Mouse (Mus musculus): ENCODE measurements around the gene Adap1. TPM values are rescaled to one million over a fixed set of nuclear protein-coding genes. Genes with fewer than 3 reads are reported as not detected.

Gene Adap1
- polyA plus RNA-seq, 1 experiment from 2014 or later = 0.69 TPM

DNA sequence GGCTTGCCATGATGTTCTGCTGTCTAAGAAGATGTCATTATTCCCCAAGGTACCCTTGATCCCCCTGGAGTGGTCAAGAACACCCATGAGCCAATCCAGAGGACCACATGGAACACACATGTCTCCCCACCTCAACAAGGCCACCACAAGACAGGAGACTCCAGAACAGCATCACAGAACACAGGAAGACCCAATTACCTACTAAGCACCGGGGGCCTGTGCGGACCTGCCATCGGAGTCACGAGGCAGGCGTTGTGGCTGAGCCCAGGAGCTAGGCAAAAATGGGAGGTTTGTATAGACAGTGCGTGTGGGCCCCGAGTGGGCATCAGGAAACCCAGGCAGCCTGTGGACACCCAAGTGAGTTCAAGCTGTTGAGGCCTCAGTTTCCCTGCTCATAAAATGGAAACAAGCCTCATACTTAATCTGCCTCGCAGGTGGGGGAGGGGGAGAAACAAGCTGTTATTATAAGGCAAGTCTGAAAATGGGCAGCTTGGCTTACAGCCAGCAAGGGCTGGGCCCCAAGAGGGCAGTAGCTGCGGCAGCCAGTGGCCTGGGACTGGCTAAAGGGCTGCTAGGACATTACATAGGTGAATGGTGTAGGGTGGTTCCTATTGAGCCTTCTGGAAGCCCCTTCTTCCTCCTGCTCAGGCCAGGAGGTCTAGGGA, 2.0 kb downstream of the Adap1 start:
- Histone ChIP-seq H3K27ac (replicated peaks; ENCODE audit: low read depth, low read length) (no peak overlapping the region), H3K36me3 (ENCODE audit: control insufficient read depth, insufficient read depth, low read length) (no peaks in the 10 kb centered on the region), H3K9me3 (ENCODE audit: control insufficient read depth, low read length) (no peaks in the 10 kb centered on the region), H3K27me3 (ENCODE audit: control insufficient read depth, insufficient read depth, low read length) (peaks cover 38% of the 10 kb centered on the region), H3K4me3 (ENCODE audit: low read depth, low read length) (no peak overlapping the region), H3K4me2 (ENCODE audit: low read depth, severe bottlenecking) (no peak overlapping the region), H3K4me1 (ENCODE audit: control insufficient read depth, insufficient read depth, low read length) (peaks cover 6% of the 10 kb centered on the region; the same call in 1 of the 2 replicates), H3K9ac (ENCODE audit: low read length) (no peak overlapping the region)
- no peak for ATAC-seq (ENCODE audit: insufficient number of reproducible peaks, low FRiP score, low TSS enrichment, low read depth)
- no peak for DNase-seq (ENCODE audit: low spot score)
- 81% methylated on average over 9 of the region's 9 CpGs for WGBS

- ATAC-seq (ENCODE audit: insufficient number of reproducible peaks, low FRiP score, low TSS enrichment, low read depth) (no peak), DNase-seq (ENCODE audit: low spot score) (no peak)
- H3K4me3 ChIP-seq (ENCODE audit: low read depth, low read length) = no peak overlapping the region
- no peaks in the 10 kb centered on the region for H3K9me3 ChIP-seq (ENCODE audit: control insufficient read depth, low read length)
- H3K4me2 ChIP-seq (ENCODE audit: low read depth, severe bottlenecking) = no peak overlapping the region
- no peak overlapping the region for H3K9ac ChIP-seq (ENCODE audit: low read length)
- peaks cover 6% of the 10 kb centered on the region; the same call in 1 of the 2 replicates for H3K4me1 ChIP-seq (ENCODE audit: control insufficient read depth, insufficient read depth, low read length)
- H3K27me3 ChIP-seq (ENCODE audit: control insufficient read depth, insufficient read depth, low read length) = peaks cover 34% of the 10 kb centered on the region
- 79% methylated on average over 6 of the region's 6 CpGs for WGBS
- H3K27ac ChIP-seq (replicated peaks; ENCODE audit: low read depth, low read length) = no peak overlapping the region
- no peaks in the 10 kb centered on the region for H3K36me3 ChIP-seq (ENCODE audit: control insufficient read depth, insufficient read depth, low read length)
These were observed 4.1 kb downstream of the Adap1 start for GRCm38 (mm10) chr5:139321331-139321730.

- Histone ChIP-seq H3K9me3 (ENCODE audit: control insufficient read depth, low read length) (no peaks in the 10 kb centered on the region), H3K27ac (replicated peaks; ENCODE audit: low read depth, low read length) (no peak overlapping the region), H3K27me3 (ENCODE audit: control insufficient read depth, insufficient read depth, low read length) (peaks cover 25% of the 10 kb centered on the region), H3K4me2 (ENCODE audit: low read depth, severe bottlenecking) (no peak overlapping the region), H3K4me3 (ENCODE audit: low read depth, low read length) (no peak overlapping the region), H3K36me3 (ENCODE audit: control insufficient read depth, insufficient read depth, low read length) (no peaks in the 10 kb centered on the region), H3K9ac (ENCODE audit: low read length) (no peak overlapping the region), H3K4me1 (ENCODE audit: control insufficient read depth, insufficient read depth, low read length) (peaks cover 6% of the 10 kb centered on the region; the same call in 1 of the 2 replicates)
- DNase-seq (ENCODE audit: low spot score) (no peak), ATAC-seq (ENCODE audit: insufficient number of reproducible peaks, low FRiP score, low TSS enrichment, low read depth) (no peak)
- WGBS = 75% methylated on average over 7 of the region's 7 CpGs
These were observed 5.0 kb downstream of the Adap1 start for GRCm38 (mm10) chr5:139320424-139320823.

GRCm38 (mm10) chr5:139317751-139318504, 7.5 kb downstream of the Adap1 start:
- Histone ChIP-seq H3K4me3 (ENCODE audit: low read depth, low read length) (no peak overlapping the region), H3K4me1 (ENCODE audit: control insufficient read depth, insufficient read depth, low read length) (no peaks in the 10 kb centered on the region), H3K9ac (ENCODE audit: low read length) (no peak overlapping the region), H3K36me3 (ENCODE audit: control insufficient read depth, insufficient read depth, low read length) (no peaks in the 10 kb centered on the region), H3K27ac (replicated peaks; ENCODE audit: low read depth, low read length) (no peak overlapping the region), H3K9me3 (ENCODE audit: control insufficient read depth, low read length) (no peaks in the 10 kb centered on the region), H3K27me3 (ENCODE audit: control insufficient read depth, insufficient read depth, low read length) (peaks cover 2% of the 10 kb centered on the region; the same call in 1 of the 2 replicates), H3K4me2 (ENCODE audit: low read depth, severe bottlenecking) (no peak overlapping the region)
- DNase-seq (ENCODE audit: low spot score) = no peak
- WGBS = 68% methylated on average over 21 of the region's 21 CpGs
- ATAC-seq (ENCODE audit: insufficient number of reproducible peaks, low FRiP score, low TSS enrichment, low read depth) = no peak

GRCm38 (mm10) chr5:139316982-139317675, 8.3 kb downstream of the Adap1 start:
- Histone ChIP-seq H3K27me3 (ENCODE audit: control insufficient read depth, insufficient read depth, low read length) (no peaks in the 10 kb centered on the region), H3K9ac (ENCODE audit: low read length) (no peak overlapping the region), H3K9me3 (ENCODE audit: control insufficient read depth, low read length) (no peaks in the 10 kb centered on the region), H3K4me2 (ENCODE audit: low read depth, severe bottlenecking) (no peak overlapping the region), H3K27ac (replicated peaks; ENCODE audit: low read depth, low read length) (no peak overlapping the region), H3K36me3 (ENCODE audit: control insufficient read depth, insufficient read depth, low read length) (no peaks in the 10 kb centered on the region), H3K4me1 (ENCODE audit: control insufficient read depth, insufficient read depth, low read length) (no peaks in the 10 kb centered on the region), H3K4me3 (ENCODE audit: low read depth, low read length) (no peak overlapping the region)
- WGBS = 67% methylated on average over 6 of the region's 6 CpGs
- DNase-seq (ENCODE audit: low spot score) (no peak), ATAC-seq (ENCODE audit: insufficient number of reproducible peaks, low FRiP score, low TSS enrichment, low read depth) (no peak)

- Histone ChIP-seq H3K4me3 (ENCODE audit: low read depth, low read length) (no peak overlapping the region), H3K27me3 (ENCODE audit: control insufficient read depth, insufficient read depth, low read length) (no peaks in the 10 kb centered on the region), H3K4me2 (ENCODE audit: low read depth, severe bottlenecking) (no peak overlapping the region), H3K4me1 (ENCODE audit: control insufficient read depth, insufficient read depth, low read length) (no peaks in the 10 kb centered on the region), H3K9ac (ENCODE audit: low read length) (no peak overlapping the region), H3K36me3 (ENCODE audit: control insufficient read depth, insufficient read depth, low read length) (no peaks in the 10 kb centered on the region), H3K27ac (replicated peaks; ENCODE audit: low read depth, low read length) (no peak overlapping the region), H3K9me3 (ENCODE audit: control insufficient read depth, low read length) (no peaks in the 10 kb centered on the region)
- 84% methylated on average over 12 of the region's 12 CpGs for WGBS
- DNase-seq (ENCODE audit: low spot score) = no peak
- ATAC-seq (ENCODE audit: insufficient number of reproducible peaks, low FRiP score, low TSS enrichment, low read depth) = no peak
These were observed 10.3 kb downstream of the Adap1 start for GRCm38 (mm10) chr5:139314941-139315642.

GRCm38 (mm10) chr5:139313536-139313935, 11.9 kb downstream of the Adap1 start:
- H3K4me2 ChIP-seq (ENCODE audit: low read depth, severe bottlenecking) = no peak overlapping the region
- no peak overlapping the region for H3K27ac ChIP-seq (replicated peaks; ENCODE audit: low read depth, low read length)
- no peak for DNase-seq (ENCODE audit: low spot score)
- H3K4me3 ChIP-seq (ENCODE audit: low read depth, low read length) = no peak overlapping the region
- H3K36me3 ChIP-seq (ENCODE audit: control insufficient read depth, insufficient read depth, low read length) = no peaks in the 10 kb centered on the region
- no peaks in the 10 kb centered on the region for H3K27me3 ChIP-seq (ENCODE audit: control insufficient read depth, insufficient read depth, low read length)
- no peaks in the 10 kb centered on the region for H3K9me3 ChIP-seq (ENCODE audit: control insufficient read depth, low read length)
- H3K4me1 ChIP-seq (ENCODE audit: control insufficient read depth, insufficient read depth, low read length) = no peaks in the 10 kb centered on the region
- ATAC-seq (ENCODE audit: insufficient number of reproducible peaks, low FRiP score, low TSS enrichment, low read depth) = no peak
- no peak overlapping the region for H3K9ac ChIP-seq (ENCODE audit: low read length)
- 72% methylated on average over 9 of the region's 9 CpGs for WGBS

DNA sequence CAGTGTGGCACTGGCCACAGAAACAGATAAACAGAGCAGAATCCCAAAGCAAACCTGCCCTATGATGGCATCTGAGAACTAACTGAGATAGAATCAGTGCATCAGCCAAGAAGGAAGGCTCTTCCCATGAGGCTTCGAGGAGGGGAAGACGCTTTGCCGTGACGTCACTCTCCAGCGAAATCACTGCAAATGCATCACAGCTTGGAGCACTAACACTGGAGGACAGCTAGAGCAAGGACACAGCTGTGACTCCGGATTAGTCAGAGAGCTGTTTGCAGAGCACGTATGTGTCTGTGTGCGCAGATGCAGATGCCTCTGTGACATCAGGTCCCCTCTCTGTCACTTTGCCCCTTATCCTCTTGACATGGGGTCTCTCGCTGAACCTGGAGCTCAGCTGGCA, 13.6 kb downstream of the Adap1 start:
- 90% methylated on average over 9 of the region's 9 CpGs for WGBS
- Histone ChIP-seq H3K9ac (ENCODE audit: low read length) (no peak overlapping the region), H3K27me3 (ENCODE audit: control insufficient read depth, insufficient read depth, low read length) (no peaks in the 10 kb centered on the region), H3K9me3 (ENCODE audit: control insufficient read depth, low read length) (no peaks in the 10 kb centered on the region), H3K36me3 (ENCODE audit: control insufficient read depth, insufficient read depth, low read length) (no peaks in the 10 kb centered on the region; the same call in 1 of the 2 replicates), H3K4me2 (ENCODE audit: low read depth, severe bottlenecking) (no peak overlapping the region), H3K27ac (replicated peaks; ENCODE audit: low read depth, low read length) (no peak overlapping the region), H3K4me1 (ENCODE audit: control insufficient read depth, insufficient read depth, low read length) (no peaks in the 10 kb centered on the region), H3K4me3 (ENCODE audit: low read depth, low read length) (no peak overlapping the region)
- DNase-seq (ENCODE audit: low spot score) = no peak
- no peak for ATAC-seq (ENCODE audit: insufficient number of reproducible peaks, low FRiP score, low TSS enrichment, low read depth)
